Mouse (Mus musculus) heart, adult 2 months (tissue): ENCODE measurements around the gene Gps2.

Source experiments
- CTCF ChIP-seq: fragments of 200-600 bp; IDR thresholded peaks from 2 replicates; pipeline ENCODE4 v1.8.1; 2022; ENCODE audit warnings: antibody characterized with exemption, mild to moderate bottlenecking, moderate library complexity
- POLR2A ChIP-seq: fragments of 200-500 bp; IDR thresholded peaks from 2 replicates; pipeline ENCODE4 v1.6.1; 2011; ENCODE audit warnings: mild to moderate bottlenecking, low read depth, low read length, control low read depth; ENCODE audit not compliant: insufficient read depth

- TF ChIP-seq CTCF (no peak), POLR2A (no peak)
These were observed 39.7 kb downstream of the Gps2 start for GRCm38 (mm10) chr11:69953267-69953915.
